Mouse (Mus musculus) heart, adult 18-20 months (tissue): ENCODE measurements around the gene Aldh5a1. TPM values are rescaled to one million over a fixed set of nuclear protein-coding genes. Genes with fewer than 3 reads are reported as not detected.
"Not testable (repeated sequence)": the region's sequence is repeated elsewhere in the genome, so short reads cannot be mapped to it uniquely, and the experiment has no call there.

ENCODE experiments used
- DNase-seq, 2 experiments: peaks; one replicate each; pipeline ENCODE4 v3.0.0; 2021 to 2022; ENCODE audit warnings: mixed read lengths in 1 of 2
- long read RNA-seq, 2 experiments: library from polyadenylated mRNA; stranded (forward); transcript quantifications; one replicate each; pipeline ENCODE4 v2.0.0; 2021
- total RNA-seq, 2 experiments: library from RNA; stranded (reverse); gene quantifications; 2 replicates each; pipeline ENCODE4 v1.2.3; 2021

Aldh5a1 gene
- 10 to 100 TPM; 27.9 to 28.1 TPM for total RNA-seq
- long read RNA-seq, experiment 1, full-length matches to known transcripts, result 17 of 23 reads
- long read RNA-seq, experiment 1, partial matches to known transcripts, result 0 of 23 reads
- long read RNA-seq, experiment 1, other reads (novel, unspliced or antisense), result 6 of 23 reads
- long read RNA-seq, experiment 2, full-length matches to known transcripts, result 15 of 21 reads
- long read RNA-seq, experiment 2, partial matches to known transcripts, result 2 of 21 reads
- long read RNA-seq, experiment 2, other reads (novel, unspliced or antisense), result 4 of 21 reads

- peak; percentile 83 to 86 for DNase-seq
Measured at GRCm38 (mm10) chr13:24937108-24937838, at the start of gene Aldh5a1. Gene Aldh5a1 (minus strand): TSS chr13:24937661.

GRCm38 (mm10) chr13:24985435-24985834, 48.0 kb upstream of the Aldh5a1 start:
- DNase-seq, result no peak

- no peak for DNase-seq
Measured at GRCm38 (mm10) chr13:24981031-24981430, 43.6 kb upstream of the Aldh5a1 start.

- no peak for DNase-seq
Measured at GRCm38 (mm10) chr13:24977820-24978342, 40.4 kb upstream of the Aldh5a1 start.

GRCm38 (mm10) chr13:24976384-24976783, 38.9 kb upstream of the Aldh5a1 start:
- no peak for DNase-seq

GRCm38 (mm10) chr13:24971776-24972175, 34.3 kb upstream of the Aldh5a1 start:
- DNase-seq, result not testable (repeated sequence)

GRCm38 (mm10) chr13:24965846-24966201, 28.4 kb upstream of the Aldh5a1 start:
- no peak for DNase-seq

- no peak for DNase-seq
Measured at GRCm38 (mm10) chr13:24965130-24965845, 27.8 kb upstream of the Aldh5a1 start.

GRCm38 (mm10) chr13:24962119-24962518, 24.7 kb upstream of the Aldh5a1 start:
- no peak for DNase-seq

- DNase-seq, result no peak
Measured at GRCm38 (mm10) chr13:24960084-24960483, 22.6 kb upstream of the Aldh5a1 start.

GRCm38 (mm10) chr13:24958671-24959070, 21.2 kb upstream of the Aldh5a1 start:
- DNase-seq, result no peak

GRCm38 (mm10) chr13:24955500-24955899, 18.0 kb upstream of the Aldh5a1 start:
- no peak for DNase-seq

GRCm38 (mm10) chr13:24955091-24955490, 17.6 kb upstream of the Aldh5a1 start:
- no peak for DNase-seq

GRCm38 (mm10) chr13:24952659-24953058, 15.2 kb upstream of the Aldh5a1 start:
- no peak for DNase-seq

- no peak for DNase-seq
Measured at GRCm38 (mm10) chr13:24948870-24949269, 11.4 kb upstream of the Aldh5a1 start.

GRCm38 (mm10) chr13:24947158-24947557, 9.7 kb upstream of the Aldh5a1 start:
- DNase-seq, result no peak

GRCm38 (mm10) chr13:24945567-24945966, 8.1 kb upstream of the Aldh5a1 start:
- no peak for DNase-seq

GRCm38 (mm10) chr13:24943303-24943702, 5.8 kb upstream of the Aldh5a1 start:
- DNase-seq, result no peak

GRCm38 (mm10) chr13:24942512-24943282, 5.2 kb upstream of the Aldh5a1 start, which contains the start of gene Gpld1:
Gene Gpld1 (plus strand): TSS chr13:24943152.
- DNase-seq, result no peak

GRCm38 (mm10) chr13:24939472-24939871, 2.0 kb upstream of the Aldh5a1 start:
- no peak for DNase-seq

GRCm38 (mm10) chr13:24938683-24939082, 1.2 kb upstream of the Aldh5a1 start:
- DNase-seq, result peak; percentile 80 to 88

GRCm38 (mm10) chr13:24937839-24938166, 342 bp upstream of the Aldh5a1 start:
- no peak for DNase-seq
